Mouse (Mus musculus) embryonic fibroblast, embryonic 13.5 days (primary cell): ENCODE data around the gene Shank2. TPM values are rescaled to one million over a fixed set of nuclear protein-coding genes. Genes with fewer than 3 reads are reported as not detected.
A peak's percentile ranks its signal among the peaks of the same experiment; 100 is the strongest.

Experiments
- H3K27ac ChIP-seq: 2 replicates; pipeline ENCODE4 v1.5.1; 2012; ENCODE audit warnings: low read length, control low read depth, inconsistent platforms; ENCODE audit not compliant: insufficient read depth
- H3K4me1 ChIP-seq: 2 replicates; pipeline ENCODE4 v1.6.1; 2011; ENCODE audit warnings: low read length; ENCODE audit not compliant: control insufficient read depth, insufficient read depth
- H3K4me3 ChIP-seq: 2 replicates; pipeline ENCODE4 v1.5.1; 2011; ENCODE audit warnings: mild to moderate bottlenecking, control low read depth, low read length; ENCODE audit not compliant: insufficient read depth
- CTCF ChIP-seq: IDR thresholded peaks from 2 replicates; pipeline ENCODE4 v1.5.1; 2011; ENCODE audit warnings: mild to moderate bottlenecking, control low read depth, low read length, moderate library complexity, borderline replicate concordance; ENCODE audit not compliant: insufficient read depth
- POLR2A ChIP-seq: IDR thresholded peaks from 2 replicates; pipeline ENCODE4 v1.6.1; 2011; ENCODE audit warnings: low read depth, mild to moderate bottlenecking, control low read depth, low read length, moderate library complexity
- polyA plus RNA-seq: library from polyadenylated mRNA; stranded (reverse); fragments of >200 nt; gene quantifications from 2 replicates; pipeline ENCODE4 v1.2.4, GENCODE M21; 2011; ENCODE audit warnings: low read depth; ENCODE audit not compliant: missing spikeins, insufficient read length

Shank2 gene
- polyA plus RNA-seq, 1 experiment = 1.6 TPM

DNA sequence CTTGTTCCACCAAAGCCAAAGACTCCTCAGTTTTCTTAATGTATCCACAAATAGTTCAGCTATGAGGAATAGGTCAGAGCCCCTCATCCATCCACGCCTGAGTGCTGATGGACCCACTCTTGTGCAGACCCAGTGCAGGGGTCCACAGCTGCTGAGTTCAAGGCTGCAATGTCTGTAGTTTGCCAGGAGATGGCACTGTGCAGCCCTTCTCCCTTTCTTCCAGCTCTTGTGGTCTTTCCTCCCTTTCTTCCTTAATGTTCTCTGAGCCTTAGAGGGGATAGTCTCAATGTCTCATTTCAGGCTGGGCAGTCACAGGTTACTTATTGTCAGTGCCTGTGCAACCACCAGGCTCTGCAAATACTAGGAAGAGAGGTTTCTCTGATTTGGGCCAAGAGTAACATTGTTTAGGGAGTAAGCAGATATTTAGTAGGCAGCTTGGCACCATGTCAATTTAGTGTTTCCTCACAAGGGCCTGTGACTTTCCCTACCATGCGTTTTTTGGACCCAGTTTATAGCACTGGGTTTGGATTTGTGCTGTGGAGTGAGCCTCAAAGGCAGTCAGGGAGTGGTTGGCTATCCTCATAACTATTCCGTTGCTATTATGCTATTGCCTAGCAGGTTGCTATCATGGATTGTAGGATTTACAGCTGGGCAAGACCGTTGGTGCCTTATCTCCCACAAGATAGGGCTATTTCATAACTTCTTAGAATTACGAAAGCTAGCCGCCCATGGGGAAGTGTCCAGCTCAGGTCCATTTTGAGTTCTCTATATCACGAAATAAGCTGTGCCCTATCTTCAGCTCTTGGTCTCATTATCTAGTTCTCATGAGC is 54.2 kb downstream of the Shank2 start:
- TF ChIP-seq CTCF (peak; percentile 64; the same call in 1 of the 2 replicates), POLR2A (no peak)
- H3K4me1 ChIP-seq = no peaks in the 10 kb centered on the region

DNA sequence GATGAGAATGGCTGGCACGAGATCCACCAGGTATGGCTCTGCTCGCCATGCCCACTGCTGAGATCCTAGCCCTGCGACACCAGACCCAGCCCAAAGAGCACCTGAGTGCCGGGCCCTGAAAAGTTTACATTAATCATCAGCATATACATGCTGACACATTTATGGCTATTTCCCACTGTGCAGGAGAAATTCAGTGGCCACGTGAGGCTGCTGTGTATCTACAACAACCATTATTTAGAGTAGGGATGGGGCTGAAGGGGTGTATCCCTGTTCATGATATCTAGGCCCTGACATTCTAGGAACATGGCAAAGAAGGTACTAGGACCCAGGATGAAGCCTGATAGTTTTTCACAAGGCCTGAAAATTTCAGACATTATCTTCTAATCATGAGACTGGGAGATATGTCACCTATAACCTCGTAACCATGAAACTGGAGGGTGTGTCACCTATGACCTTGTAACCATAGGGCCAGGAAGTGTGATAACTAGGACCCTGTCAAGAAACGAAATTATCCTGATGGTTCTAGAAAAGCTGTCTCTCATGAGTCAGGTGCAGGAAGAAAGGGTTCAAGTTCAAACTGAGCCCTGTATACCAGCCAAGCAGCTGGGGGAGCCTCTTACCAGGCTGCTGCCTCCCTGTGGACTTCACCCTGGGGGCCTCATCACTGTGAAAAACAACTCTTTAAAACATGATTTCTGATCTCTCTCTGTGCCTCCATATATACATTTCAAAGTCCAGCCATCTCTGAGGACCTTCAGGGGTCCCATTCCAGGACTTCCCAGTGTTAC is 68.6 kb downstream of the Shank2 start:
- no peaks in the 10 kb centered on the region for H3K4me1 ChIP-seq
- no peak overlapping the region for H3K27ac ChIP-seq
- TF ChIP-seq POLR2A (no peak), CTCF (no peak)
- no peak overlapping the region for H3K4me3 ChIP-seq

More for the DNA sequence above, 54.2 kb downstream of the Shank2 start:
- Histone ChIP-seq H3K4me3 (no peak overlapping the region), H3K27ac (no peak overlapping the region)

DNA sequence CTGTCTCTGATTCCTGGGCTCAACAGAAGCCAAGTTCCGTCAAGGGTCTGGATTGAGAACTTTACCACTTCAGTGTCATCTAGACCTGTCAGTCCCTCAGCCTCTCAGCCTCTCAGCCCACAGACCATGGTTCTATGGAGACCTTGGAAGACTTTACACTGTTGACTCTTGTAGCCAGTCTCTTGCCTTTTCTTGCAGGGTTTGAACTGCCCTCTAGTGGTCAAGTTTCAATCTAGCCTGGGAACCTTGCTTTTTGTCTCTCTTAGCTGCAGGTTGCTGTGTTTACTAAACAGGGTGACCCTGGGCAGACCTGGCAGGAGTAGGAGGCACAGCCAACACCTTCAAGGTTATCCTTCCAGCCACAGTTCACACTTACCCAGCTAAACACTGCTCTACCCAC is 70.5 kb downstream of the Shank2 start:
- no peak overlapping the region for H3K27ac ChIP-seq
- TF ChIP-seq CTCF = no peak
- no peak for TF ChIP-seq POLR2A
- H3K4me3 ChIP-seq = no peak overlapping the region
- H3K4me1 ChIP-seq = no peaks in the 10 kb centered on the region

DNA sequence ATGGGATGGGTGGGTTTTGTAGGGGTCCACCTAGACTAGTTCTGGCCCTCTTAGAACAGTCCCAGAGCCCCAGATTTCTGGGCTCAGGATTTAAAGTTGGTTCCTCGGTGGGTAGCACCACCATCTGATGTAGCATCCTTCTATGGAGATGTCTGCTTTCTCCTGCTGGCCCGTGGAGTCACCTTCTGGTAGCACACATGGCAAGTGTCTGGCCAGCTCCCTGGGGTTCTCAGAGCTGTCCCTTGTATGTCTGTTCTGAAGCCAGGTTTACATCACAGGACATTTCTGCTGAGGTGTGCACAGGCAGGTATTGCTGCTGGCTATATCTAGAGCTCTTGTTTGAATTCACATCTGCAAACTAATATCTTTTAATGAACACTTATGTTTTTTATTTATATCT is 71.1 kb downstream of the Shank2 start:
- no peak for TF ChIP-seq CTCF
- TF ChIP-seq POLR2A = no peak
- H3K4me1 ChIP-seq = no peaks in the 10 kb centered on the region
- no peak overlapping the region for H3K4me3 ChIP-seq
- H3K27ac ChIP-seq = no peak overlapping the region

DNA sequence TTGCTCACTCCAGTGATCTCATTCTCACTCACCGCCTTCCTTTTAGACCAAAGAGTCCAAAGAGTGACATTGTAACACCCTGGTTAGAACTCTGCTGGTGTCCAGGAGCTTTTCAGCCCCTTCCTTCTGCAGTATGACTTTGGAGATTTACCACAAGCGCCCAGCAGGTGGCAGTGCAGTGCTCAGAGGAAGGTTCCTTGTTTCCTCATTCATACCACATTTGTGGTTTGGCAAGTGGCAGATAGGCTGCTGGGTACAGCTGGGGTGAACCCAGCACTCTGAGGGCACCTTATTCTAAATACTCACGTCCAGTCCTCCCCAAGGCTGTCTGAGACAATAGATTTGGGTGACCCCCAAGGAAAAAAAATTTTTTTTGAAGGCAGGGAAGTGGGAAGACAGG is 73.0 kb downstream of the Shank2 start:
- Histone ChIP-seq H3K4me1 (no peaks in the 10 kb centered on the region), H3K4me3 (no peak overlapping the region), H3K27ac (no peak overlapping the region)
- TF ChIP-seq CTCF (peak; percentile 68), POLR2A (no peak)

DNA sequence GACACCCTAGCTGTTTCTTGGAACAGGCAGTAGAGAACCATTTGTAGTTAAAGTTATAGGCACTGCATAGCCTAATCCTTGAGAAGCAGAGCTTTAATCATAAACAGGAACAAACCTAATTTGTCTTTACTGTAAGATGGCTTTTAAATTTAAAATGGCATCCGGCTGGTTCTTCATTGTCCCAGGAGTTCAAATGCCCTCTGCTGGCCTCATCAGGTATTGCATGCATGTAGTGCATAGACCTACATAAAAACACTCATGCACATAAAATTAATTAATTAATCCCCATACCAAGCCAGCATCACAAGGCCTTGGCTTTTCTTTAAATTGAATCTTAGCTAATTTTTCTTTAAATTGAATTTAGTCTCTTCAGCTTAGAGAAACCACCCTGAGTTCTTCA is 76.9 kb downstream of the Shank2 start:
- H3K4me3 ChIP-seq = no peak overlapping the region
- TF ChIP-seq CTCF = no peak
- TF ChIP-seq POLR2A = no peak
- H3K4me1 ChIP-seq = no peaks in the 10 kb centered on the region
- no peak overlapping the region for H3K27ac ChIP-seq

DNA sequence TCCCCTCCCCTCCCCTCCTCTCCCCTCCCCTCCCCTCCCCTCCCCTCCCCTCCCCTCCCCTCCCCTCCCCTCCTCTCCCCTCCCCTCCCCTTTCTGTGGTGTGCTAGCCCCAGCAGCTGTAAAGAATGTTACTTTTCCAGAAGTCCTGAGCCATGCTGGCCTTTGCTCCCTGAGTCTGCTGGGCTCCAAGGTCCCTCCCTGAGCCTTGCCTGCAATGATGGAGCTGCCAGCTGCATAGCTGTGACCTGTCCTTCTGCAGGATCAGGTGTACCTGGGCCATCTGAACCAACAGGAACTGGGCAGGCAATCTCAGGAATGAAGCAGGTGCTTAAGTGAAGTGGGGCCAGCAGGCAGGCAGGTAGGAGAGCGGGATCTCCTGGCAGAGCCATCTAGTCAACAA is 78.1 kb downstream of the Shank2 start:
- Histone ChIP-seq H3K4me3 (no peak overlapping the region), H3K4me1 (no peaks in the 10 kb centered on the region), H3K27ac (no peak overlapping the region)
- TF ChIP-seq POLR2A (no peak), CTCF (no peak)

DNA sequence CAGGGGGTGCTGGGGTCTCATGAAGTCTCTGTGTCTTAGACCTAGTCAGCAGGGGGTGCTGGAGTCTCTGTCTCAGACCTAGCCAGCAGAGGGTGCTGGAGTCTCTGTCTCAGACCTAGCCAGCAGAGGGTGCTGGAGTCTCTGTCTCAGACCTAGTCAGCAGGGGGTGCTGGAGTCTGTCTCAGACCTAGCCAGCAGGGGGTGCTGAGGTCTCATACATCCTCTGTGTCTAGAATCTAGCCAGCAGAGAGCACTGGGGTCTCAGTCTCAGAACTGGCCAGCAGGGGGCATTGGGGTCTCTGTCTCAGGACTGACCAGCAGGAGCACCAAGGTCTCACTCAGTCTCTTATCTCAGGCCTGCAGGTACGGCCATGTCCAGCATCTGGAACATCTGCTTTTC is 79.7 kb downstream of the Shank2 start:
- H3K27ac ChIP-seq = no peak overlapping the region
- no peak for TF ChIP-seq CTCF
- no peak for TF ChIP-seq POLR2A

DNA sequence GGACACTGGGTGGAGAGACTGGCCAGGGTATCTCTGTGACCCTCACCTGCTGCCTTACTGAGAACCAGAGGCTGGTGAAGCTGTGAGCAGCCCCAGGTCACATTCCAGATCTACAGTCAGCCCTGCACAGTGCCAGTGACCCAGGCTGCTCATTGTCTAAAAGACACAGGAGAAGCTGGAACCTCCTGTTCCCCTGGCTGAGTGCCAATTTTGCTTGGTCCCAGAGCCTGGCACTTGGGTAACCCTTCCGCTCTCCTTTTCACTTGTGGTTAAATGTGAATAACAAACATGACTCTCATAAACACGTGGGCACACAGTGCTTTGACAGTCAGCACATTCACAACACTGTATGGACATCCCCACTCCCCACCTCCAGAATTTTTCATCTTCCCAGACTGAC is 80.2 kb downstream of the Shank2 start:
- Histone ChIP-seq H3K4me3 (no peak overlapping the region), H3K4me1 (no peaks in the 10 kb centered on the region), H3K27ac (no peak overlapping the region)
- TF ChIP-seq CTCF = no peak
- TF ChIP-seq POLR2A = no peak

More for the DNA sequence above, 79.7 kb downstream of the Shank2 start:
- H3K4me1 ChIP-seq = no peaks in the 10 kb centered on the region
- no peak overlapping the region for H3K4me3 ChIP-seq

DNA sequence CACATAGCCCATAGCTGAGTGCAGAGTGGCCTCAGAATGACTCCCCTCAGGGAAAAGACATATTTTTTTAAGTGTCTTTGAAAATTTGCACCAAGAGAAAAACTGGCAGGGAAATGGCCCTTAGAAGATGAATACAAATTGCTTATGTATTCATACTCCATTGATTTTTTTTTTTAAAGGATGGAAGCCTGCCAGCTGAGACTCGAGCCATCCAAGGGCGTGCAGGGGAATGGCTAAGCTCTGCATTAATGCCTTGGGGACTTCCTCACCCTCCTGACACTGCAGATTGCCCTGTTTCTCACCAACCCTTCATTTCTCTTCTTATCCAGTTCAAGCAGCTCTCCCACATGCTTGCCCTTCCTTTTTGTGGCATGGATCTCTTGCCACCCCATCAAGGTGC is 85.5 kb downstream of the Shank2 start:
- H3K4me3 ChIP-seq = no peak overlapping the region
- H3K27ac ChIP-seq = no peak overlapping the region
- TF ChIP-seq POLR2A = no peak
- TF ChIP-seq CTCF = no peak
- no peaks in the 10 kb centered on the region for H3K4me1 ChIP-seq
